Mouse (Mus musculus) thymus, adult 2 months (tissue): ENCODE results near the gene Uhrf1bp1l. TPM values are rescaled to one million over a fixed set of nuclear protein-coding genes. Genes with fewer than 3 reads are reported as not detected.

Experiments
- DNase-seq: peaks from one replicate; pipeline ENCODE4 v3.0.0; 2021
- H3K27ac ChIP-seq: fragments of 200-500 bp; 2 replicates; pipeline ENCODE4 v1.5.1; 2012; ENCODE audit warnings: low read length, control low read depth; ENCODE audit not compliant: control insufficient read depth, insufficient read depth
- H3K27me3 ChIP-seq: fragments of 200-500 bp; 2 replicates; pipeline ENCODE4 v1.6.1; 2012; ENCODE audit warnings: mild to moderate bottlenecking, low read length, moderate library complexity, mixed read lengths; ENCODE audit not compliant: control insufficient read depth, insufficient read depth
- H3K36me3 ChIP-seq: fragments of 200-500 bp; 2 replicates; pipeline ENCODE4 v1.6.1; 2012; ENCODE audit warnings: mild to moderate bottlenecking, low read length, moderate library complexity; ENCODE audit not compliant: control insufficient read depth, insufficient read depth
- H3K4me1 ChIP-seq: fragments of 200-500 bp; replicated peaks from 2 replicates; pipeline ENCODE4 v1.6.1; 2012; ENCODE audit warnings: low read length; ENCODE audit not compliant: control insufficient read depth, insufficient read depth
- H3K4me3 ChIP-seq: fragments of 200-500 bp; 2 replicates; pipeline ENCODE4 v1.5.1; 2012; ENCODE audit warnings: mild to moderate bottlenecking, low read length, control low read depth, moderate library complexity; ENCODE audit not compliant: control insufficient read depth, insufficient read depth
- CTCF ChIP-seq: fragments of 200-500 bp; IDR thresholded peaks from 2 replicates; pipeline ENCODE4 v1.5.1; 2012; ENCODE audit warnings: mild to moderate bottlenecking, control low read depth, low read length, moderate library complexity, borderline replicate concordance; ENCODE audit not compliant: control insufficient read depth, poor library complexity, insufficient read depth; ENCODE audit errors: extremely low read depth
- POLR2A ChIP-seq: fragments of 200-500 bp; IDR thresholded peaks from 2 replicates; pipeline ENCODE4 v1.6.1; 2012; ENCODE audit warnings: mild to moderate bottlenecking, low read length, control low read depth, moderate library complexity; ENCODE audit not compliant: control insufficient read depth, poor library complexity, insufficient read depth; ENCODE audit errors: extremely low read depth
- WGBS: fragments of 180-500 bp; shearing (Covaris S2); methylation state at CpG from one replicate; pipeline ENCODE4 v1.1.7; 2018; 5-methylcytosine and 5-hydroxymethylcytosine counted together
- polyA plus RNA-seq: library from polyadenylated mRNA; depleted of rRNA; stranded (reverse); fragments of >200 nt; gene quantifications from 2 replicates; pipeline ENCODE4 v1.2.3, GENCODE M21; 2012

Uhrf1bp1l gene
- polyA plus RNA-seq, 1 experiment = 20.7 TPM

GRCm38 (mm10) chr10:89708720-89709119 is 36.1 kb upstream of the Uhrf1bp1l start:
- TF ChIP-seq CTCF (no peak), POLR2A (no peak)
- Histone ChIP-seq H3K27ac (no peak overlapping the region), H3K36me3 (peaks cover 6% of the 10 kb centered on the region), H3K4me3 (no peak overlapping the region), H3K27me3 (no peaks in the 10 kb centered on the region), H3K4me1 (peaks cover 3% of the 10 kb centered on the region; the same call in 1 of the 2 replicates)
- WGBS = 44% methylated on average over 10 of the region's 10 CpGs
- DNase-seq = no peak

GRCm38 (mm10) chr10:89714910-89715309 is 29.9 kb upstream of the Uhrf1bp1l start:
- Histone ChIP-seq H3K27me3 (no peaks in the 10 kb centered on the region), H3K4me3 (no peak overlapping the region), H3K36me3 (peaks cover 11% of the 10 kb centered on the region), H3K27ac (no peak overlapping the region), H3K4me1 (no peaks in the 10 kb centered on the region)
- no peak for TF ChIP-seq POLR2A
- TF ChIP-seq CTCF = no peak
- 88% methylated on average over 10 of the region's 10 CpGs for WGBS
- DNase-seq = no peak

DNA sequence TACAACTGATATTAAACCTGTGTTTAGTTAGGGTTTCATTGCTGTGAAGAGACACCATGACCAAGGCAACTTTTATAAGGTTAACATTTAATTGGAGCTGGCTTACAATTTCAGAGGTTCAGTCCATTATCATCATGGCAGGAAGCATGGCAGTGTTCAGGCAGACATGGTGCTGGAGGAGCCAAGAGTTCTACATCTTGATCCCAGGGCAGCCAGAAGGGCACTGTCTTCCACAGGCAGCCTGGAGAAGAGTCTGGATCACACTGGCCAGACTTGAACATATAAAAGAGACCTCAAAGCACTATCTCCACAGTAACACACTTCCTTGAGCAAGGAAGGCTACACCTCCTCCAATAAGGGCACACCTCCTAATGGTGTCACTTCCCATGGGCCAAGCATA is 24.5 kb upstream of the Uhrf1bp1l start:
- no peaks in the 10 kb centered on the region for H3K27me3 ChIP-seq
- DNase-seq = no peak
- peaks cover 9% of the 10 kb centered on the region; the same call in 1 of the 2 replicates for H3K36me3 ChIP-seq
- no peak overlapping the region for H3K4me3 ChIP-seq
- TF ChIP-seq CTCF = no peak
- TF ChIP-seq POLR2A = no peak
- H3K27ac ChIP-seq = no peak overlapping the region
- no peaks in the 10 kb centered on the region for H3K4me1 ChIP-seq

DNA sequence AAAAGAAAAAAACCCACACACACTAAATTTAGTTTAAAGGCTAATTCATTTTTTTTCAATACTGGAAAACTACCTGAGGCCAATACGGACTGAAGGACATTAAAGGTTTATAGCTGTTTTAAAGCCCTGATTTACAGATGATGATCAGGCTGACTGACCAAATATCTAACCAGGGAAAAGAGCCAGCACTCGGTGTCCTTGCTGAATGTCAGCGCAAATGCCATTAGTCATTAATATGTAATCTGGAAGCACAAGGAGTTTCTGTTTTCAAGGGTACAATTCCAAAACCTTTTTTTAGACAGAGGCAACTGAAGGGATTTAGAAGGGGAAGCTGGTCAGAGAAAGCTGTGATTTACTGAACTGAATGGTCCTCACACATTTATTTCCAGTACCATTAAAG is 24.0 kb upstream of the Uhrf1bp1l start:
- no peaks in the 10 kb centered on the region for H3K27me3 ChIP-seq
- TF ChIP-seq POLR2A = no peak
- TF ChIP-seq CTCF = no peak
- no peak overlapping the region for H3K4me3 ChIP-seq
- no peaks in the 10 kb centered on the region for H3K4me1 ChIP-seq
- no peak overlapping the region for H3K27ac ChIP-seq
- 94% methylated on average over 3 of the region's 3 CpGs for WGBS
- peaks cover 12% of the 10 kb centered on the region for H3K36me3 ChIP-seq
- no peak for DNase-seq

GRCm38 (mm10) chr10:89722247-89723195 is 22.3 kb upstream of the Uhrf1bp1l start:
- DNase-seq = no peak
- TF ChIP-seq POLR2A (no peak), CTCF (no peak)

DNA sequence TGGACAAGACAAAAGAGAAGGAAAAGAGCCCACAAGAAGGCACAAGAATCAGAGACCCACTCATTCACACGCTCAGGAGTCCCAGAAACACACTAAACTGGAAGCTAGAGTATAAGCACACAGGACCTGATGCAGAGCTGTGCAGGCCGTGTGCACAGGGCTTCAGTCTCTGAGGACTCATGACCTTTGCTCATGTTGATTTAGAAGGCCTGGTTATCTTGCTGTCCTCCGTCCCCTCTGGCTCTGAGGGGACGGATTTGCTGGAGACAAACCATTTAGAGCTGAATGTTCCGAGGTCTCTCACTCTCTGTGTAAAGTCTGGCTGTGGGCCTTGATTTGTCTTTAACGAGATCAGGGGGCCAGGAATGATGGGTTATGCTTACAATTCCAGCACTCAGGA is 14.4 kb upstream of the Uhrf1bp1l start:
- H3K27me3 ChIP-seq = no peaks in the 10 kb centered on the region
- no peak overlapping the region for H3K27ac ChIP-seq
- WGBS = 95% methylated on average over 6 of the region's 6 CpGs
- H3K4me1 ChIP-seq = peaks cover 9% of the 10 kb centered on the region
- H3K36me3 ChIP-seq = peaks cover 11% of the 10 kb centered on the region
- H3K4me3 ChIP-seq = no peak overlapping the region
- TF ChIP-seq CTCF = no peak
- no peak for TF ChIP-seq POLR2A
- DNase-seq = no peak

More at GRCm38 (mm10) chr10:89722247-89723195, 22.3 kb upstream of the Uhrf1bp1l start:
- 96% methylated on average over 14 of the region's 14 CpGs for WGBS
- Histone ChIP-seq H3K4me1 (no peaks in the 10 kb centered on the region), H3K27ac (no peak overlapping the region), H3K36me3 (peaks cover 17% of the 10 kb centered on the region), H3K27me3 (no peaks in the 10 kb centered on the region), H3K4me3 (no peak overlapping the region)
